Mouse (Mus musculus): ENCODE measurements around the gene Nr5a2.

Nr5a2 gene

DNA sequence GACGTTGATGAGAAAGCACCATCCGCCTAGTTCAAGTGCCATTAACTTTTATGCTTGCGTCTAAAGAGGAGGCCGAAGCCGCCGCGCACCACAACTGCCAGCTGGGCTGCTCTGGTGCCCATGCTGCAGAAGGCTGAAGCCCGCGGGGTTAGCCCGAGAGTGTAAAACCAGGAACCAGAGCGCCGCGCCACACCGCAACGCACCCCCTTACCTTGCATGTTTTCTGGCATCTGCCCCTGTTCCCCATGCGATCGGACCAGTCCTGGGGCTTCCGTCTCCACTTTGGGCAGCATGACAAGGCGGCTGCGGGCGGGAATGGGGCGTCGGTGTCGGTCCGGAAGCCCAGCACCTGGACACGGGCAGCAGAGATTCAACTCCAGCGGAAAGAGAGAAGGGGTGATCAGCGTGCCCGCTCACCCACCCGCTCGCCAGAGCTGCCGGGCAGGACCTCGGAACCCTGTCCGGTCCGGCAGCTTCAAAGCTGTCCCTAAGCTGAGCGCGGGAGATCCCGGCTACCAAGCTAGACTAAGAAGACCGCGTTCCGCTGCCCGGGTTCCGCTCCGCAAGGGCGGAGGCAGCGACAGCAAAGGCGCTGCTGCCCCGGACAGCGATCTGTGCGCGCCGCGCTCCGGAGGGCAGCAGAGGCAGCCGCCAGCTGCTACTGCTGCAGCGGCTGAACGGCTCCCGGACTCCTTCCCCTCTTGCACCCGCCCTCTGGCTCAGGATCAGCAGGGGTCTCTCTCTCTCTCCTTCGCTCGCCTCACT, 11.6 kb downstream of the Nr5a2 start:
- in situ Hi-C loops (cut with MboI, MseI) = no loop called here

- in situ Hi-C loops (cut with MboI, MseI) = no loop called here
Measured at GRCm38 (mm10) chr1:136948127-136948422, 12.2 kb downstream of the Nr5a2 start.

DNA sequence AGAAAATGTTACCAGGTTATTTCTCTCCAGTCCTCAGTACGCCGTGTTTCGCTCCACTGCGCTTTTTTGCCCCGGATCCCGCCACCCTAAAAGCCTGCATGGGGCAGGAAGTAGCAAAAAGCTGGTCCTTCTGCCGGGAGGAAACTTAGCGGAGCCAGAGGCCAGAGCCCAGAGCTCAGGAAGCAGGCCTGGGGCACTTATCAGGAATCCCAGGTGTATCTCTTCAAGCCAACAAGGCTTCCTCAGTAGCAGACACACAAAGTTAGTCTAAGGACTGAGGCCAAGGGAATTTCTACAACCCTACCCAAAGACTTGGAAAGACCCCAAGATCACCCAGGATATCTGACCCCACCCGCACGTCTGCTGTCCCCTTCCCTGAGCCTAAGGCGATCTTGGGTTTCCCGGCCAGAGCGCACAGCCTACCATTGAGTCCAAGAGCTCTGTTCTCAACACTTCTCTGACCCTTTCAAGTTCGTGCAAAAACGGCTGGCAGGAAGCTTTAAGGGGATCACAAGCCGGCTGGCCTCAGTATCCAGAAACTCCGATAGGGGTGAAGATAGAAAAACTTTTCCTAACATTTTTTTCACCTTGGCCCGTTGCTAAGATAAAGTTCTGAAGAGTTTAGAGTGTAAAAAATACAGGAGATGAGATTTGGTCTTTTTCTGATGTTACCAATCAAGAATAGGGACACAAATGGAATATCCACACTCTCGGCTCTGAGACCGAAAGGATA, 12.7 kb downstream of the Nr5a2 start:
- in situ Hi-C loops (cut with MboI, MseI) = no loop called here

GRCm38 (mm10) chr1:136946806-136947393, 13.3 kb downstream of the Nr5a2 start:
- in situ Hi-C loops (cut with MboI, MseI) = no loop called here

DNA sequence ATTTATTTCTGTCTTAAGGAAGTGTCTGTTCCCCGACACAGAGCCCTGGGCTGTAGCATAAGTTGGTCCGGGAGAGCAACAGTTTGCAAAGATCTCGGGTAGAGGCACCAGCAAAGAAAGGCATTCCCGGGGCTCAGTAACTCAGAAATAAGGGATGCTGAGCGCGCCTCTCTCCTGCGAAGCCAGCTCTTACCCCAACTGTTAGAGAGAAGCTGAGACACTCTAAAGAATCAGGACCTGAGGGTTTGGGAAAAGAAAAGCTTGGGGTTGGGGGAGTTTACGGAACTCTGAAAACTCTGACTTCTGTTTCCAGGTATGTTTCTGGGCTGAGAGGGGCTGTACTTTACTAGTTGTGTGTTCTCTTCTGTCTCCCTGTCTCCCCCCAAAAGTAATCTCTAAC, 13.8 kb downstream of the Nr5a2 start:
- in situ Hi-C loops (cut with MboI, MseI) = no loop called here

- in situ Hi-C loops (cut with MboI, MseI) = no loop called here
Measured at GRCm38 (mm10) chr1:136945876-136946275, 14.4 kb downstream of the Nr5a2 start.

DNA sequence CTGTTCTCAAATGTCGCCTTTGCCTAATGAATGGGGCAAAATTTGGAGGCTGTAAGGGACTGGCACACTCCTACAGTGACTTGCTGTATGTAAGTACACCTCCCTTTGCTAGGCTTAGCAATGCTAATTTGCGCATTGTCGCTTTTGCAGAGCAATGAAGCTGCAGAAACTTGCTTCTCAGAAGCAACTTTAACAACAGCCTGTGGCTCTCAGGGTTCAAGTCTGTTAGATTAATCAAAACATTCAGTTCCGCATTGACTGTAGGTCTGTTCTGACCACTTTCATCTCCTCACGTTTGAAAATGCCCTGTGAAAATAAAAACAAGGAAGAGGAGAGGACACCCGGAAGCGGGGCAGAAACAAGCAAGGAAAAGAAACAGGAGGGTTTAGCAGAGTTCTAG, 14.8 kb downstream of the Nr5a2 start:
- in situ Hi-C loops (cut with MboI, MseI) = no loop called here

DNA sequence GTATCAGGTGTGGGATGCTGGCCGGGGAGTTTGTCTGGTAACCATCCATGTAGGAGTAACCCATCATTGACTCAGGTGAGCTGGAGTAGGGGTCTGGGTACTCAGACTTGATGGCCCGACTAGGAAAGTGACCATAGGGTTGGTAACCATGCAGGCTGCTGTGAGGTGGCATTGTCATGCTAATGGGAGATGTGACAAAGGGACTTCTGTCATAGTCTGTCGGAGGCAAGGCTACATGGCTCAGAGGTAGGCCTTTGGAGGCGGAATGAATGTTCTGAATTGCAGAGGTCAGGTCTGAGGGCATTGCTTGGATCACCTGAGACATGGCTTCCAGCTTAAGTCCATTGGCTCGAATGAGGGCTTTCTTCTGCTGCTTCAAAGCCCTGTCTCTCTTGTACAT, 19.6 kb downstream of the Nr5a2 start:
- in situ Hi-C loops (cut with MboI, MseI) = no loop called here

GRCm38 (mm10) chr1:136939220-136939619, 21.0 kb downstream of the Nr5a2 start:
- in situ Hi-C loops (cut with MboI, MseI) = no loop called here

DNA sequence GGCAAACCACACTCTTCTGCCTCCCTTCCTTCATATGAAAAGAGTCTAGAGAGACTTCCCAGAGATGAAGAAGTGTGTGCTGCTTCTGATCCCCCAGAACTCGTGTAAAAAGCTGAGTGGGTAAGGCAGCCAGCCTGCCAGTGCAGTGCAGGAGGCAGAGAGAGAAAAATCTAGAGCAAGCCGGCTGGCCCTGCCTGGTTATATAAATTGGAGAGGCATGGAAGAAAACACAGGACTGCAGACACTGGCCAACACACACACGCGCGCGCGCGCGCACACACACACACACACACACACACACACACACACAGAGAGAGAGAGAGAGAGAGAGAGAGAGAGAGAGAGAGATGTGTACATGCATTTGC, 24.3 kb downstream of the Nr5a2 start:
- in situ Hi-C loops (cut with MboI, MseI) = no loop called here

DNA sequence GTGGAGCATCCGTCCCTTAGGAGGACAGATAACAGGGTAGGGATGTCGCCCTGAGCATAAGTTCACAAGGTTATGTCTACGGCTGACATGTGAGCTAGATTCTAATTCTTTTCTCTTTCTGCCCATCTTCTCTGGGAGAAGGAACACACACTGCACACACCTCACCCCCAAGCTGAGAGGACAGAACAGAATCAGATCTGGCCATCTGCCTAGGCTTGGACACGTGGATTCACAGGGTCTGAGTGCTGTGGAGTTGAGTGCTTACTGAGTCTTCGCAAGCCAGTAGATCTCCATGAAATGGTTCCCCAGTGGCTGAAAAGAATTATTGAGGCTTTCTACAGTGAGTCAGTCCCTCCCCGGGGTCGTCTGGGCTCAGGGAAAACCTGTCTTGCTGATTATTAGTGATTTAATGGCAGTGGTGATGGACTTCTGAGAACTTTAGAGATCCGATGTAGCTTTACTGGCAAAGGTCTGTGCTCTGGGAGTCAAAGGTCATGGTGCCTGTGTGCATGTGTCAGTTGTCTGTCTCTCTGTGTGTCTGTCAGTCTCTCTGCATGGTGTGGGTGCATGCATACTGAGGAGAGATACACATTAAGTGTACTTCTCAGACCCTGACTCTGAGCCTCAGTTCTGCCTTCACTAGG, 24.8 kb downstream of the Nr5a2 start:
- in situ Hi-C loops (cut with MboI, MseI) = no loop called here

DNA sequence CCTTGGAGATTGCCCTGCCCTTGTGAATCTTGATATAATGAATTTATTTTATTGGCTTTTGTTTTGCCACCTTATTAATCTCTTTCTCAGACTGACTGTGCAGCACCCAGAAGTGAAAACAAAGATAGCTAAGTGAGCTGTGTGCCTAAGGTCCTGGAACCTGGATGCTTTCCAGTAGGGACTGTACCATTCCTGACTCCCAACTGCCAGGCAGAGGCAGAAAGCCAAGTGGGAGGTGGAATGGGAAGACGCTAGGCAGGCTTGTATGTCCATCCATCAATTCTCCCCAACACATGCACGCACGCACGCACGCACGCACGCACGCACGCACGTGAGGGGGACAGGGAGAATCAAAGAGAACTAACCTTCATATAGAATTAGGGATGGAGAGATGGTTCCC, 26.2 kb downstream of the Nr5a2 start:
- in situ Hi-C loops (cut with MboI, MseI) = no loop called here

- in situ Hi-C loops (cut with MboI, MseI) = no loop called here
Measured at GRCm38 (mm10) chr1:136931026-136931425, 29.2 kb downstream of the Nr5a2 start.

- in situ Hi-C loops (cut with MboI, MseI) = no loop called here
Measured at GRCm38 (mm10) chr1:136929743-136930142, 30.5 kb downstream of the Nr5a2 start.

DNA sequence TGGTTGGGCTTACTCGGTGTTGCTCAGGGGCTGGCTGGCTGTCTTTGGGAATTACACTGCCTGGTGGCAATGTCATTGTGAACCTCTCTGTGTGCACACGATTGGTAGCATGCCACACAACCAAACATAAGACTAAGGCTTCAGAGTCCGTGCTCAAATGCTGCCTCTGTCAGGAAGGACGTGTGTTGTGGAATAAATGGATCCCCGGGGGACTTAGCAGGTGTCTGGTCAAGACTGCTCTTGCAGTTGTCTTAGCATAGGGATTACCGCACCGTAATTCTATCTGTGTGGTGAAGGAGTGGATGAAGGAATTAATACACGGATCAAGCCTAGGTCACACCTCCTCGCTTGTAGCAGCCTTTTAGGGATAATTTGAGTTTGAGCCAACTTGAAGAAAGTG, 32.8 kb downstream of the Nr5a2 start:
- in situ Hi-C loops (cut with MboI, MseI) = no loop called here

DNA sequence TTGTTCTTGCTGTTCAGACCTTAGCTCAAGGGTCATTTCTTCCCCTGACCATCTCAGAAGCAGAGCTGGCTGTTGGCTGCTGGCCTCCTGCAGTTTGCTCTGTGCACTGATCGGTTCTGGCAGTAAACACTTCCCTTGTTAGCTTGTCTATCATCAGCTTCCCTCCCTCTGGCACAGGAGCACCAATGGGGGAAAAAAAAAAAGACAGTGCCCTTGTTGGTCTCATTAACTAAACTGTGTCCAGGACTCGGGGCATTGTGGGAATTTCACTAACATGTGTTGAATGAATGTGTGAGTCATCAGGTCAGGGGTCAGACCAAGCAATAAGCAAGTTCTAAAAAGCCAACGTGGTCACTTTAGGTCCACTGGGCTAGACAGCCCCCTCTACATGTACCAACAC, 34.2 kb downstream of the Nr5a2 start:
- in situ Hi-C loops (cut with MboI, MseI) = no loop called here

GRCm38 (mm10) chr1:136920089-136920488, 40.2 kb downstream of the Nr5a2 start:
- in situ Hi-C loops (cut with MboI, MseI) = no loop called here

DNA sequence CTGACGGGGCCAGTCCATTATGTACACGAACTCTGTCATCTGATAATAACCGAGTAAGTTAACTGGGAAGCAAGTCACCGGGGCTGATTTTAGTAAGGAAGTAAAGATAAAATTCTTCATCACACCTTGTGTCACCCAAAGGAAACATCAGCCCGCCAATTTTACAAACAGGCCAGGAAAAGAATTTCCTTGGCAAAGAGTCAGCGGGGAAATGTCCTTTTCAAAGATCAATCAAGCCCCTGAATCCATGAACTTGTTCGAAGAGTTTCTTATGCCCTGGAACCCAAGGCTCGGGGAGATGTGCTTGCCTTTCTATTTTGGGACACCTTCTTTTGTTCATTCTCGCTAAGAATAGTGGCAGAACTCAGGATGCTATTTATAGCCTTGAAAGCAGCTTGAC, 41.5 kb downstream of the Nr5a2 start:
- in situ Hi-C loops (cut with MboI, MseI) = no loop called here

DNA sequence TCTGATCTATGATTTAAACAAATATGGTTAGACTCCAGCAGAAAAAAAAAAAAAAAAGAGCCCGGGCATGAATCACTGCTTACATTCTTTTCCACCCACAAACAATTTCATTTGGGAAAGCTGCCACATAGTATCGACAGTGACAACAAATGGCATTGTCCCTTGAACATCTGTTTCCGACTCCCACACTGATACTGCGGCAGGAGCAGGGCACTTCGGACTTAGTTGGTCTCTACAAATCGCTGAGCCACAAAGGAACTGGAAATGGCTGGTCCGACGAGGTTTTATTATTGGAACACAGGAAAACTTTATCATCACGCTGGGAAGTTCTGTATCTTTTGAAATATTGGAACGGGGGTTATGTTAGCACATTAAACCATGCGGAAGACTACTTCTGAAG, 44.8 kb downstream of the Nr5a2 start:
- in situ Hi-C loops (cut with MboI, MseI) = no loop called here

DNA sequence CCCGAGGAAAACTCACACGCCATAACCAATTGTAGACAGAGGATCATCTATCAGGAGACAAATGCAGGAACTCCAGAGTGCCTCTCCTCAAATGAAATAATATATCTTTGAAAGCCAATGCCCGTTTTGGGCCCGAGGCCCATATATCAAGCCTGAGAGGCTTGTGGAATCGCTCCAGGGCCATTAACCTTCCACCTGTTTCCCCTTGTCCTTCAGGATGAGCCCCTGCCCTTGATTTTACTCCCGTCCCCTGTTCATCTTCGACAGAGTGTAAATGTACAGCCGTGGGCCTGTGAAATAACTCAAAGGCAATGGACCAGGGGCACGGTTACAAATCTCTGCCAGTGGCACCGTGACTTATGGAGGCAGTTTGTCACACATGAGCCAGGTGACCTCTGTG, 48.3 kb downstream of the Nr5a2 start:
- in situ Hi-C loops (cut with MboI, MseI) = no loop called here

DNA sequence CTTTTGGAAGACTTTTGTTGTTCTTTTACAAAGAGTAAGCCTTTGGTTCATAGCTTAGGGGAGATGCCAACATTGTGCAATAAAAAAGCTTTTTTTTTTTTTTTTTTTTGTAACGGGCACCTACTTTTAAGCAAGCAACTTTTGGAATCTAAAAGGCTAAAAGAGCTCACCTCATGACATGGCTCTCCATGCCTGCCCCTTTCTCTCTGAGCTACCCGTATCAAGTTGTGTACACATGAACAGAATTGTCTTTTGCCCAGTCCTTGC, 48.7 kb downstream of the Nr5a2 start:
- in situ Hi-C loops (cut with MboI, MseI) = no loop called here

DNA sequence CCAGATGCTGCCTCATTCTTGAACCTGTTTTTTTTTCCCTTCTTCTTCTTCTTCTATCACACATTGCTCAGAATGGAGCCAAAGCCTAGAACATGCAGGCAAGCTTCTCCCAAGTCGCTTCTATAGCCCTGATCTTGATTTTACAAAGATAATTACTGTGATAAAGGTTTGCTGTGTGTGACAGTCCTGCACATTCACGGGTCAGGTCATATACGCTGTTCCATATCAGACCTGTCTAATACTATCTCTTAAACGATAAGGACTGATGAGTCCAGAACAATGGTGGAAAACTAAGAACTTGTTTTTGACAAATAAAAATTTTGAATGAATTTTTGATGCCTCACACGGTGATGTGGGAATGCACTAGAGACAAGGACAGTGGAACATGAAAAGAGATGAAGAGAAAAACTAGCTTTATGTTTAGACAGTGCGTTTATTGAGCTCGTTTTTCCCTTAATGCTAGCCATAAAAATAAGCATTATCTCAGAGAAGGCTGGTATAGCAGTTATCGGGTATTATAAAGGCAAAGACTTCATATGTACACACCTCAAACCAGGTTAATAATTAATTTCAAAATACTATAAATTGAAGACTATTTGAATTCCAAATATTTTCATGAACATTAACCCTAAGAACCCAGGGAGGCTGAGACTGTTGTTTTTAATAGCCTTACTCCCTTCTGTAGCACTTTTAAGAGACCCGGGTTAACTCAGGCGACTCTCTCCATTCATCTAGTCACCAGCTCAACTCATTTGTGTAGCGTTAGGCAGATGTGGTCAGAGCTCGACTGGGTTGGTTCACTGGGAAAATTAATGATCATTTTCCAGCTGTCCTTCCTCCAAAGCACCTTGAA, 49.3 kb downstream of the Nr5a2 start:
- in situ Hi-C loops (cut with MboI, MseI) = no loop called here

All from regulatory T cell (primary cell).